ENCODE assay signal across 24 mouse cellular contexts in the genomic region with DNA sequence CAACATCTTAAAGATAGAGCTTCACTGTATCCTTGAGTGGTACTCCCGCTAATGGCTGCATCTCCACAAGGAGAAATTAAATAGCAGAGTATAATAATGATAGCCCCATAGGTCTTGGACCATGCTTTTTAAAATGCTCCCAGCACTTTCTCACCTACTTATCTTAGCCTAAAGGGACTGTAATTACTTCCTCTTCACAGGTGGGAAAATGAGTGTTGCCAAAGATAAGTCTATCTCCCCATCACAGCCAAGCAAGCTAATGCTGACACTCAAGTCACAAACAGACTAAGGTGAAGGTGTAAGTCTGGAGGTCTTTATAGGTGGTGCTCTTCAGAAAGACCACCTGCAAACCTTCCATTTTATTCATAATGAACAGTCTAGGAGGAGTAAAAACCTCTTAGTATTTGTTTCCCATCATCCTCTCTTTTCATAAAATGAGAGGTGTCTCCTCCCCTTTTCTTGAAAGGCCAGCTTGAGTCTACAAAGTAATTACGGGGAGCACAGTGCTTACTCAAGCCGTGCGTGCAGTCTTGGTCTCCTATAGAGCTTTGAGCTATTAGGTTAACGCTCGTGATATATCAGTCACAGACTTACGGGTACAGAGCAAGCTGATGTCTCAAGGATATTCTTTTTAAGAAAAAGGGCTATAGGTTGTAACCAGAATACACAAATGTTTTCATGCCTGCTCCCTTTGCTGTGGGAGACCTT. TPM values are rescaled to one million over a fixed set of nuclear protein-coding genes. Genes with fewer than 3 reads are reported as not detected.
A peak's percentile ranks its signal among the peaks of the same experiment; 100 is the strongest.
DNase-seq lines count a peak whose midpoint lies in the region; ATAC-seq and TF ChIP-seq lines count a peak whose summit lies in the region.
"Had no signal": no experiment of that assay in that cellular context is flagged by ENCODE, and none has a peak within 500 bp of the region (broad histone marks: within the 10 kb centered on the region; RNA-seq: fewer than 3 reads in every experiment).

No protein-coding gene starts in this region.

- peak; percentile 64 for ATAC-seq in liver, embryonic 11.5 days (replicated peaks; ENCODE audit: low FRiP score)
- ATAC-seq in liver, embryonic 13.5 days (ENCODE audit: low read depth): peak; percentile 77
- ATAC-seq: midbrain, embryonic 15.5 days had no signal

- no peaks in the 10 kb centered on the region for H3K9me3 ChIP-seq in liver, embryonic 11.5 days (ENCODE audit: control insufficient read depth, low read length)
- H3K9me3 ChIP-seq in liver, embryonic 13.5 days (replicated peaks): no peaks in the 10 kb centered on the region
- H3K9me3 ChIP-seq: forebrain, embryonic 12.5 days; heart, embryonic 13.5 days; lung, embryonic 15.5 days; midbrain, embryonic 15.5 days; neural tube, embryonic 12.5 days had no signal

- H3K4me1 ChIP-seq in liver, embryonic 11.5 days (replicated peaks; ENCODE audit: control insufficient read depth, insufficient read depth, low read length): peaks cover 18% of the 10 kb centered on the region
- H3K4me1 ChIP-seq in liver, embryonic 13.5 days (replicated peaks): peaks cover 43% of the 10 kb centered on the region
- peaks cover 21% of the 10 kb centered on the region; the same call in 1 of the 2 replicates for H3K4me1 ChIP-seq in small intestine, adult 2 months (ENCODE audit: control insufficient read depth, insufficient read depth, insufficient read length, low read length)
- H3K4me1 ChIP-seq: forebrain, embryonic 12.5 days; midbrain, embryonic 15.5 days; neural tube, embryonic 12.5 days had no signal

- 0 out of 2 replicates have a peak overlapping the region, but pooled peaks have one; percentile 3 for H3K4me2 ChIP-seq in liver, embryonic 11.5 days
- peak overlapping the region; percentile 19 for H3K4me2 ChIP-seq in liver, embryonic 13.5 days
- H3K4me2 ChIP-seq: forebrain, embryonic 12.5 days; heart, embryonic 13.5 days; lung, embryonic 15.5 days; midbrain, embryonic 15.5 days; neural tube, embryonic 12.5 days had no signal

- TF ChIP-seq POLR2A in small intestine, adult 2 months (IDR thresholded peaks at IDR 0.05; ENCODE audit: low read depth, low read length): no peak

- H3K36me3 ChIP-seq in liver, embryonic 11.5 days (ENCODE audit: control insufficient read depth, insufficient read depth, low read length): no peaks in the 10 kb centered on the region
- no peaks in the 10 kb centered on the region for H3K36me3 ChIP-seq in liver, embryonic 13.5 days
- H3K36me3 ChIP-seq in small intestine, adult 2 months (ENCODE audit: control insufficient read depth, insufficient read depth, low read length): no peaks in the 10 kb centered on the region
- H3K36me3 ChIP-seq: forebrain, embryonic 12.5 days; heart, embryonic 13.5 days; lung, embryonic 15.5 days; midbrain, embryonic 15.5 days; neural tube, embryonic 12.5 days had no signal

- TF ChIP-seq CTCF in small intestine, adult 2 months (IDR thresholded peaks at IDR 0.05; ENCODE audit: extremely low read depth, insufficient read length, insufficient replicate concordance, low read depth, low read length): no peak

- no peaks in the 10 kb centered on the region for H3K27me3 ChIP-seq in liver, embryonic 11.5 days (replicated peaks; ENCODE audit: control insufficient read depth, insufficient read depth, low read length)
- H3K27me3 ChIP-seq in liver, embryonic 13.5 days: no peaks in the 10 kb centered on the region
- H3K27me3 ChIP-seq in small intestine, adult 2 months (ENCODE audit: control insufficient read depth, insufficient read depth, low read length): no peaks in the 10 kb centered on the region
- H3K27me3 ChIP-seq: forebrain, embryonic 12.5 days; heart, embryonic 13.5 days; lung, embryonic 15.5 days; midbrain, embryonic 15.5 days; neural tube, embryonic 12.5 days had no signal

- H3K4me3 ChIP-seq in liver, embryonic 11.5 days (ENCODE audit: low read depth, low read length): no peak overlapping the region
- no peak overlapping the region for H3K4me3 ChIP-seq in liver, embryonic 13.5 days (replicated peaks)
- H3K4me3 ChIP-seq in small intestine, adult 2 months (ENCODE audit: low read depth, low read length): no peak overlapping the region
- H3K4me3 ChIP-seq: forebrain, embryonic 12.5 days; heart, adult 2 months; heart, embryonic 13.5 days; left cerebral cortex, adult 2 months; lung, embryonic 15.5 days; midbrain, embryonic 15.5 days; neural tube, embryonic 12.5 days had no signal

- no peak overlapping the region for H3K27ac ChIP-seq in liver, embryonic 11.5 days (ENCODE audit: low read depth, low read length)
- H3K27ac ChIP-seq in liver, embryonic 13.5 days: 0 out of 2 replicates have a peak overlapping the region, but pooled peaks have one; percentile 2
- 0 out of 2 replicates have a peak overlapping the region, but pooled peaks have one; percentile 49 for H3K27ac ChIP-seq in small intestine, adult 2 months (ENCODE audit: insufficient read depth, low read depth, low read length)
- H3K27ac ChIP-seq: forebrain, embryonic 12.5 days; heart, adult 2 months; heart, embryonic 13.5 days; left cerebral cortex, adult 2 months; lung, embryonic 15.5 days; midbrain, embryonic 15.5 days; neural tube, embryonic 12.5 days had no signal

- 77% methylated on average over 7 of the region's 7 CpGs for WGBS in liver, embryonic 11.5 days
- 65% methylated on average over 7 of the region's 7 CpGs for WGBS in liver, embryonic 13.5 days (ENCODE audit: insufficient replicate concordance)
- WGBS in small intestine, adult 2 months: 40% methylated on average over 7 of the region's 7 CpGs

- no peak overlapping the region for H3K9ac ChIP-seq in liver, embryonic 11.5 days (ENCODE audit: low read depth, low read length)
- no peak overlapping the region for H3K9ac ChIP-seq in liver, embryonic 13.5 days
- H3K9ac ChIP-seq: forebrain, embryonic 12.5 days; heart, embryonic 13.5 days; lung, embryonic 15.5 days; midbrain, embryonic 15.5 days; neural tube, embryonic 12.5 days had no signal

- DNase-seq in liver, embryonic 11.5 days (ENCODE audit: low spot score): no peak
- no peak for DNase-seq in liver
- peak; percentile 55 for DNase-seq in liver, embryonic 13.5 days
- no peak for DNase-seq in ovary, postnatal 14 days (ENCODE audit: low spot score)
- DNase-seq in T-cell, adult 2 months (ENCODE audit: low spot score): no peak
- no peak for DNase-seq in urinary bladder, postnatal 10 days (ENCODE audit: low spot score)
- DNase-seq: adrenal gland, postnatal 36 days; cerebellum, adult 9-10 months; gastrocnemius, postnatal 36 days; heart, adult 2 months; heart, postnatal 14 days; kidney, postnatal 4 days; layer of hippocampus, adult 9-11 months; lung, postnatal 4 days; retina, postnatal 1 day; right cerebral cortex, postnatal 25 days; thymus, postnatal 14 days had no signal

RNA-seq across cellular contexts. Expression of a gene that starts 16.6 kb away (rescaled TPM):
- polyA plus RNA-seq in liver, embryonic 11.5 days (2014; fragmentation: Nextera tagmentation; extraction: Ambion mirVana): 14.0 and 15.4 TPM in 2 replicates
- 7.4 and 9.5 TPM in 2 replicates for polyA plus RNA-seq in liver, embryonic 13.5 days (2015; fragmentation: Nextera tagmentation; extraction: Ambion mirVana)
- polyA plus RNA-seq in small intestine, adult 2 months (2012; rRNA removed): 16.5 and 25.8 TPM in 2 replicates
